Mouse (Mus musculus) intestine, postnatal 0 days (tissue): ENCODE results near the gene Klhl29. TPM values are rescaled to one million over a fixed set of nuclear protein-coding genes. Genes with fewer than 3 reads are reported as not detected.
A peak's percentile ranks its signal among the peaks of the same experiment; 100 is the strongest.

Experiments
- ATAC-seq: fragments of 200-750 bp; cut with Nextera tagmentation; 2 replicates; pipeline ENCODE4 v1.8.0; 2017; ENCODE audit warnings: mild to moderate bottlenecking, moderate TSS enrichment, moderate library complexity
- H3K27ac ChIP-seq: fragments of 300-500 bp; sonication (generic); 2 replicates; pipeline ENCODE4 v1.5.1; 2014; ENCODE audit warnings: mild to moderate bottlenecking, low read depth, low read length, moderate library complexity
- H3K27me3 ChIP-seq: fragments of 300-500 bp; sonication (generic); replicated peaks from 2 replicates; pipeline ENCODE4 v1.6.1; 2014; ENCODE audit warnings: low read length, mixed read lengths; ENCODE audit not compliant: control insufficient read depth, insufficient read depth
- H3K36me3 ChIP-seq: fragments of 300-500 bp; sonication (generic); 2 replicates; pipeline ENCODE4 v1.6.1; 2014; ENCODE audit warnings: mild to moderate bottlenecking, moderate library complexity; ENCODE audit not compliant: control insufficient read depth, insufficient read depth
- H3K4me1 ChIP-seq: fragments of 300-500 bp; sonication (generic); replicated peaks from 2 replicates; pipeline ENCODE4 v1.6.1; 2014; ENCODE audit warnings: antibody characterized with exemption, low read length, mixed read lengths; ENCODE audit not compliant: control insufficient read depth, insufficient read depth
- H3K4me2 ChIP-seq: fragments of 300-500 bp; sonication (generic); replicated peaks from 2 replicates; pipeline ENCODE4 v1.6.1; 2014; ENCODE audit warnings: low read depth, mild to moderate bottlenecking, moderate library complexity
- H3K4me3 ChIP-seq: fragments of 300-500 bp; sonication (generic); 2 replicates; pipeline ENCODE4 v1.5.1; 2014; ENCODE audit warnings: low read depth, low read length
- H3K9ac ChIP-seq: fragments of 300-500 bp; sonication (generic); 2 replicates; pipeline ENCODE4 v1.6.1; 2014; ENCODE audit warnings: mild to moderate bottlenecking, low read depth, low read length
- H3K9me3 ChIP-seq: fragments of 300-500 bp; sonication (generic); 2 replicates; pipeline ENCODE4 v1.6.1; 2016; ENCODE audit warnings: mixed run types; ENCODE audit not compliant: control insufficient read depth
- CTCF ChIP-seq: sonication (generic); IDR thresholded peaks from 2 replicates; pipeline ENCODE4 v1.5.1; 2016; ENCODE audit warnings: low read depth, mild to moderate bottlenecking, control low read depth, antibody characterized with exemption, moderate library complexity
- WGBS: fragments of 180-500 bp; shearing (Covaris S2); extraction: QIAGEN DNeasy Blood & Tissue Kit; methylation state at CpG from one replicate; pipeline ENCODE4 v1.1.7; 2014; 5-methylcytosine and 5-hydroxymethylcytosine counted together
- polyA plus RNA-seq: library from polyadenylated mRNA; unstranded; fragments of >200 nt; fragmentation: Nextera tagmentation; extraction: Ambion mirVana; gene quantifications from 2 replicates; pipeline ENCODE4 v1.2.1, GENCODE M21; 2015

The Klhl29 gene
- polyA plus RNA-seq, 1 experiment from 2014 or later = 0.34 TPM

DNA sequence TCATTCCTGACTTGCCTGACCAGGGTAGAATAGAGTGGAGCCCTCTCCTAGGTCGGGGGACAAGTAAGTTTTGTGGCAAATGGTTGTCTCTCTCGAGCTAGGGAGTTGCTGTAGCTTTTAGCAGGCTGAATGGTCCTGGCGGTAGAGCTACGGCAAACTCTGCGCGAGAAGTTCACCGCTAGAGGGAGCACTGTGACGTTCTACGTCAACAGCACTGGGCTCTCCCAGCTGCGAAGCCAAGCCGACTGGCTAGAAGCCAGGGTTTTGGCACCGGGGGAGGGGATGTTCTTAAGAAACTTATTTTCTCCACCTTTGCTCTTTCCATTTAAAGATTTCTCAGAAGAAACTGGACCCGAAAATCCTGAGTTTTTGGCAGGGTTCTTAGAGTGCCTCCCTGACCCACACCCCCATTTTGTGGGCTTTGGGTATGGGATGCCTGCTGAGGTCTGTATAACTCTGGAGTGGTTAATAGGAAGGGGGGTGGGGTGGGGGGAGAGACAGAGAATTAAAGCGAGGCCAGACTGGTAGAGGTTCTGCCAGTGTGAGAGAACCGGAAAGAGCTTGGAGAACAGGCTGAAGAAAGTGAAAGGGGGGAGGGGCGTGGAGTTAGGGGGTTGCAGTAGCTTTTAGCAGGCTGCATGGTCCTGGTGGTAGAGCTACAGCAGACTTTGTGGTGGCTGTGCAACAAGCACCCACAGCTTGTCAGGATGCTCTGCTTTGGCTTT is 35.1 kb upstream of the Klhl29 start:
- H3K4me2 ChIP-seq = peak overlapping the region; percentile 37
- TF ChIP-seq CTCF = peak; percentile 92
- WGBS = 8% methylated on average over 16 of the region's 16 CpGs
- no peak overlapping the region for H3K9ac ChIP-seq
- H3K4me3 ChIP-seq = no peak overlapping the region
- no peaks in the 10 kb centered on the region for H3K9me3 ChIP-seq
- H3K36me3 ChIP-seq = no peaks in the 10 kb centered on the region
- H3K27me3 ChIP-seq = no peaks in the 10 kb centered on the region; the same call in 1 of the 2 replicates
- peak; percentile 53; the same call in 1 of the 2 replicates for ATAC-seq
- no peaks in the 10 kb centered on the region for H3K4me1 ChIP-seq
- no peak overlapping the region for H3K27ac ChIP-seq

DNA sequence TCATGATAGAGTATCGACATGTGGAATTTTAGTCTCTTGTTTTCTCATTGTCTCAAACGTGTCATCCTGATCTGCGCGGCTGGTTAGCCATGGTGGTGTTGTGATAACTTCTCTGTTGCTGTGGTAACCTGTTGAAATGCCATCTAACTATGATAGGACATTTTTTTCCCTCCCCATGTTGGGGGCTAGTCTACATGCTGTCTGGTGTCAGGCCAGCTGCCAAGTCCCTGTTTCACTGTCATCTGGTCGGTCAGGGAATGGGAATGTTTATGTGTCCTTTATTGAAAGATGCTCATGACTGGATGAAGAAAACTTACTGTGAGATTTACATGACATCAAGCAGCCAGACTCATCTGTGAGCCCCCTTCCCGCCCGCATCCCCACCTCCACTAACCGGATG is 31.7 kb upstream of the Klhl29 start:
- Histone ChIP-seq H3K27me3 (no peaks in the 10 kb centered on the region; the same call in 1 of the 2 replicates), H3K4me1 (no peaks in the 10 kb centered on the region), H3K9ac (no peak overlapping the region), H3K4me2 (no peak overlapping the region), H3K9me3 (no peaks in the 10 kb centered on the region), H3K4me3 (no peak overlapping the region), H3K27ac (no peak overlapping the region), H3K36me3 (no peaks in the 10 kb centered on the region)
- ATAC-seq = no peak
- TF ChIP-seq CTCF = no peak
- WGBS = 77% methylated on average over 8 of the region's 8 CpGs

GRCm38 (mm10) chr12:5397423-5397822 is 21.9 kb upstream of the Klhl29 start:
- no peaks in the 10 kb centered on the region for H3K9me3 ChIP-seq
- WGBS = 39% methylated on average over 5 of the region's 5 CpGs
- no peaks in the 10 kb centered on the region for H3K27me3 ChIP-seq
- no peak overlapping the region for H3K4me3 ChIP-seq
- H3K4me2 ChIP-seq = no peak overlapping the region
- no peaks in the 10 kb centered on the region for H3K36me3 ChIP-seq
- no peaks in the 10 kb centered on the region for H3K4me1 ChIP-seq
- no peak overlapping the region for H3K9ac ChIP-seq
- no peak for ATAC-seq
- H3K27ac ChIP-seq = no peak overlapping the region
- TF ChIP-seq CTCF = no peak

GRCm38 (mm10) chr12:5395188-5395587 is 19.7 kb upstream of the Klhl29 start:
- ATAC-seq = no peak
- 41% methylated on average over 3 of the region's 3 CpGs for WGBS
- no peak overlapping the region for H3K4me3 ChIP-seq
- no peaks in the 10 kb centered on the region for H3K27me3 ChIP-seq
- TF ChIP-seq CTCF = no peak
- no peak overlapping the region for H3K9ac ChIP-seq
- H3K4me2 ChIP-seq = no peak overlapping the region
- H3K4me1 ChIP-seq = no peaks in the 10 kb centered on the region
- no peaks in the 10 kb centered on the region for H3K9me3 ChIP-seq
- no peaks in the 10 kb centered on the region for H3K36me3 ChIP-seq
- no peak overlapping the region for H3K27ac ChIP-seq

- ATAC-seq = no peak
- no peak for TF ChIP-seq CTCF
- WGBS = 61% methylated on average over 1 of the region's 1 CpGs
These were observed 11.6 kb upstream of the Klhl29 start for GRCm38 (mm10) chr12:5387112-5387511.

DNA sequence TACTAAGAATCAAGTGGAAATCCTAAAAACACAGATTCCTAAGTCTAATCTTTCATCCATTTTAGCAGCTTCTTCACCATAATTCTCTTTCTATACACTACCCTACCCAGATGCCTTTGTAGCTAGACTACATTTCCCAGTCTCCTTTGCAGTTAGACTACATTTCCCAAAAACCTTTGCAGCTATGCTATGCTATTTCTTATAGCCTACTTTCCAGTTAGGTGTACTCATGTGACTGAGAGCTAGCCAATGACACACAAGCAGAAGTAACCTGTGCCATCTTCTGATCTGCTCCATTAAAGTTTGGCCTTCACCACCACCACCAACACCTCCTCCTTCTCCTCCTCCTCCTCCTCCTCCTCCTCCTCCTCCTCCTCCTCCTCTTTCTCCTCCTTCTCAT is 11.2 kb upstream of the Klhl29 start:
- no peak for ATAC-seq
- Histone ChIP-seq H3K9me3 (no peaks in the 10 kb centered on the region), H3K27ac (no peak overlapping the region), H3K4me1 (no peaks in the 10 kb centered on the region), H3K4me2 (no peak overlapping the region), H3K4me3 (no peak overlapping the region), H3K9ac (no peak overlapping the region), H3K36me3 (no peaks in the 10 kb centered on the region), H3K27me3 (no peaks in the 10 kb centered on the region)
- no peak for TF ChIP-seq CTCF

More at GRCm38 (mm10) chr12:5387112-5387511, 11.6 kb upstream of the Klhl29 start:
- Histone ChIP-seq H3K9ac (no peak overlapping the region), H3K9me3 (no peaks in the 10 kb centered on the region), H3K36me3 (no peaks in the 10 kb centered on the region), H3K27me3 (no peaks in the 10 kb centered on the region), H3K27ac (no peak overlapping the region), H3K4me3 (no peak overlapping the region), H3K4me1 (no peaks in the 10 kb centered on the region), H3K4me2 (no peak overlapping the region)

DNA sequence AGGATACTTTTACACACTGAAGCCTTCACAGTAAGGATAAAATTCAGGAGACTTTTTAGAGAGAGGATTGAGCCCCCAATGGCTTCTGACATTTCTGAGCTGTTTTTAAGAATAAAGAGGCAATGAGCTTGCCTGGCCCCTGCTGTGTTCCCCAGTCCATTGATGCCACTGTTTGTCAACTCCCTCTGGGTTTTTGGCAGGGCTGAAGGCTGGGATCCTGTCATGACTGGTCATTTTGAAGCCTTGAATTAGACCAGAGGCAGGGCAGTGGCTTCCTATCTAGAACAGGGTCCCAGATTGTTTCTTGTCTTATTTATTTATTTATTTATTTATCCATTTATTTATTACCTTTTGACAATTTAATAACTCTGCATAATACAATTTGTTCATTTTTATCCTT is 6.2 kb upstream of the Klhl29 start:
- Histone ChIP-seq H3K4me3 (no peak overlapping the region), H3K9ac (no peak overlapping the region), H3K4me2 (no peak overlapping the region), H3K4me1 (no peaks in the 10 kb centered on the region), H3K36me3 (no peaks in the 10 kb centered on the region), H3K27ac (no peak overlapping the region), H3K9me3 (no peaks in the 10 kb centered on the region), H3K27me3 (peaks cover 4% of the 10 kb centered on the region; the same call in 1 of the 2 replicates)
- no peak for ATAC-seq
- TF ChIP-seq CTCF = no peak
